Mouse (Mus musculus) layer of hippocampus, postnatal 10 days (tissue): ENCODE measurements at regions not wholly inside any gene's neighbourhood (a gene's known extent, or its start where the extent isn't known, plus 50 kb on each side); places are given as distances from the start of the nearest gene placed in this dataset.

ENCODE experiments used
- DNase-seq, 2 experiments: peaks; one replicate each; pipeline ENCODE4 v3.0.0; 2021; ENCODE audit warnings: low spot score in 2 of 2

GRCm38 (mm10) chr17:51534270-51534669, 298.8 kb downstream of the Satb1 start:
- peak in 1 of 2 experiments; percentile 29 for DNase-seq

- no peak for DNase-seq
These were observed 304.9 kb downstream of the Satb1 start for GRCm38 (mm10) chr17:51528161-51528560.

- no peak for DNase-seq
These were observed 306.2 kb downstream of the Satb1 start for GRCm38 (mm10) chr17:51526881-51527280.

GRCm38 (mm10) chr17:51526464-51526863, 306.6 kb downstream of the Satb1 start:
- no peak for DNase-seq

GRCm38 (mm10) chr17:51526021-51526420, 307.1 kb downstream of the Satb1 start:
- DNase-seq = no peak

GRCm38 (mm10) chr17:51525219-51525618, 307.9 kb downstream of the Satb1 start:
- no peak for DNase-seq

GRCm38 (mm10) chr17:51511917-51512316, 321.2 kb downstream of the Satb1 start:
- no peak for DNase-seq

GRCm38 (mm10) chr17:51500751-51501150, 321.6 kb upstream of the Tbc1d5 start:
- DNase-seq = no peak

GRCm38 (mm10) chr17:51499541-51499940, 320.4 kb upstream of the Tbc1d5 start:
- no peak for DNase-seq

GRCm38 (mm10) chr17:51495038-51495437, 315.9 kb upstream of the Tbc1d5 start:
- no peak for DNase-seq

- no peak for DNase-seq
These were observed 310.2 kb upstream of the Tbc1d5 start for GRCm38 (mm10) chr17:51489386-51489785.

GRCm38 (mm10) chr17:51487918-51488445, 308.8 kb upstream of the Tbc1d5 start:
- DNase-seq = no peak

GRCm38 (mm10) chr17:51477810-51478209, 298.7 kb upstream of the Tbc1d5 start:
- DNase-seq = peak; percentile 11 to 17

GRCm38 (mm10) chr17:51477404-51477803, 298.3 kb upstream of the Tbc1d5 start:
- no peak for DNase-seq

GRCm38 (mm10) chr17:51462137-51462880, 283.2 kb upstream of the Tbc1d5 start:
- no peak for DNase-seq

- DNase-seq = peak in 1 of 2 experiments; percentile 8
These were observed 282.1 kb upstream of the Tbc1d5 start for GRCm38 (mm10) chr17:51461248-51461647.

- DNase-seq = no peak
These were observed 280.0 kb upstream of the Tbc1d5 start for GRCm38 (mm10) chr17:51459119-51459518.

- no peak for DNase-seq
These were observed 236.6 kb upstream of the Tbc1d5 start for GRCm38 (mm10) chr17:51415746-51416145.

GRCm38 (mm10) chr17:51414304-51414703, 235.2 kb upstream of the Tbc1d5 start:
- no peak for DNase-seq

- DNase-seq = no peak
These were observed 234.6 kb upstream of the Tbc1d5 start for GRCm38 (mm10) chr17:51413741-51414140.

GRCm38 (mm10) chr17:51411545-51412094, 232.5 kb upstream of the Tbc1d5 start:
- DNase-seq = no peak

- DNase-seq = no peak
These were observed 229.7 kb upstream of the Tbc1d5 start for GRCm38 (mm10) chr17:51408894-51409293.

GRCm38 (mm10) chr17:51408367-51408766, 229.2 kb upstream of the Tbc1d5 start:
- DNase-seq = no peak
